ENCODE assay signal across 18 mouse cellular contexts in the genomic region with DNA sequence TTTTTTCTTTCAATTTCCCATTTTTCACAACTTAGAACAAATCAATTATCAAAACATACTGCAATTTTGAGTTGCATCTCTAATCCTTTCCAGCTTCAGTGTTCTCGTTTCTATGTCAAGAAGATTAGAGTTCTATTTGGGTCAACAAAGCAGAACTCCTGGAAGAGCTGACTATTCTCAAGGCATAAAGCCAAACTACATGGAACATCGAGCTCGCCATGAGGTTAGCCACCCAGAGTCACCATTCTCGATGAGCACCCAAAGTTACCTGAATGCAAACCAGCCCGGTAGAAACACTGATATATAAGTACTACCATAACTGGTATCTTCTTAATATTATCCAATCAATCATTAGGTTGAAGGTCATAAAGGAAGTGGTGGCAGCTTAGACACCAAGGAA. TPM values are rescaled to one million over a fixed set of nuclear protein-coding genes. Genes with fewer than 3 reads are reported as not detected.
"Had no signal": no experiment of that assay in that cellular context is flagged by ENCODE, and none has a peak within 500 bp of the region (broad histone marks: within the 10 kb centered on the region; RNA-seq: fewer than 3 reads in every experiment).

No protein-coding gene starts in this region.

- H3K4me2 ChIP-seq: neural tube, embryonic 13.5 days; neural tube, embryonic 15.5 days; stomach, embryonic 15.5 days had no signal

- H3K9me3 ChIP-seq: neural tube, embryonic 13.5 days; neural tube, embryonic 15.5 days; stomach, embryonic 15.5 days had no signal

- H3K27ac ChIP-seq: neural tube, embryonic 13.5 days; neural tube, embryonic 15.5 days; stomach, embryonic 15.5 days; stomach, postnatal 0 days had no signal

- H3K36me3 ChIP-seq: neural tube, embryonic 13.5 days; neural tube, embryonic 15.5 days; stomach, embryonic 15.5 days had no signal

- DNase-seq: retina, postnatal 1 day; right cerebral cortex, adult 18-20 months; right cerebral cortex, postnatal 14 days; right cerebral cortex, postnatal 25 days; right cerebral cortex, postnatal 4 days; spleen, adult 18-20 months; thymus, adult 18-20 months; thymus, adult 2 months; thymus, postnatal 14 days; thymus, postnatal 25 days; thymus, postnatal 36 days; thymus, postnatal 4 days had no signal

- H3K9ac ChIP-seq: neural tube, embryonic 13.5 days; neural tube, embryonic 15.5 days; stomach, embryonic 15.5 days had no signal

- H3K27me3 ChIP-seq: neural tube, embryonic 13.5 days; neural tube, embryonic 15.5 days; stomach, embryonic 15.5 days had no signal

- H3K4me3 ChIP-seq: neural tube, embryonic 13.5 days; neural tube, embryonic 15.5 days; stomach, embryonic 15.5 days had no signal

RNA-seq across cellular contexts. Expression of a gene that starts 10.4 kb away (rescaled TPM):
- polyA plus RNA-seq: small intestine, adult 2 months; spleen, adult 2 months had no signal
